Mouse (Mus musculus) hindbrain, embryonic 14.5 days (tissue): Measurements from ENCODE around the gene Ostf1. TPM values are rescaled to one million over a fixed set of nuclear protein-coding genes. Genes with fewer than 3 reads are reported as not detected.

ENCODE experiments used
- ATAC-seq: fragments of 200-750 bp; cut with Nextera tagmentation; 2 replicates; pipeline ENCODE4 v1.8.0; 2017; ENCODE audit warnings: moderate number of reproducible peaks, mild to moderate bottlenecking, moderate TSS enrichment, moderate library complexity; ENCODE audit not compliant: low FRiP score
- DNase-seq: peaks from one replicate; pipeline ENCODE4 v3.0.0-alpha.2; 2015; ENCODE audit warnings: low spot score
- H3K27ac ChIP-seq: fragments of 300-500 bp; sonication (generic); 2 replicates; pipeline ENCODE4 v1.5.1; 2014; ENCODE audit warnings: mild to moderate bottlenecking, moderate library complexity
- H3K27me3 ChIP-seq: fragments of 300-500 bp; sonication (generic); 2 replicates; pipeline ENCODE4 v1.6.1; 2014; ENCODE audit warnings: mild to moderate bottlenecking, low read length, mixed read lengths; ENCODE audit not compliant: control insufficient read depth, insufficient read depth
- H3K36me3 ChIP-seq: fragments of 300-500 bp; sonication (generic); replicated peaks from 2 replicates; pipeline ENCODE4 v1.6.1; 2014; ENCODE audit not compliant: control insufficient read depth, insufficient read depth
- H3K4me1 ChIP-seq: fragments of 300-500 bp; sonication (generic); replicated peaks from 2 replicates; pipeline ENCODE4 v1.6.1; 2014; ENCODE audit warnings: antibody characterized with exemption, low read length, mixed read lengths; ENCODE audit not compliant: control insufficient read depth, insufficient read depth
- H3K4me2 ChIP-seq: fragments of 300-500 bp; sonication (generic); replicated peaks from 2 replicates; pipeline ENCODE4 v1.6.1; 2014; ENCODE audit warnings: mild to moderate bottlenecking, moderate library complexity
- H3K4me3 ChIP-seq: fragments of 300-500 bp; sonication (generic); replicated peaks from 2 replicates; pipeline ENCODE4 v1.5.1; 2014; ENCODE audit warnings: mild to moderate bottlenecking, low read length
- H3K9ac ChIP-seq: fragments of 300-500 bp; sonication (generic); 2 replicates; pipeline ENCODE4 v1.6.1; 2014
- H3K9me3 ChIP-seq: fragments of 300-500 bp; sonication (generic); 2 replicates; pipeline ENCODE4 v1.6.1; 2016; ENCODE audit warnings: low read length; ENCODE audit not compliant: control insufficient read depth
- WGBS: fragments of 180-500 bp; shearing (Covaris S2); extraction: QIAGEN DNeasy Blood & Tissue Kit; methylation state at CpG from one replicate; pipeline ENCODE4 v1.1.7; 2014; 5-methylcytosine and 5-hydroxymethylcytosine counted together
- polyA plus RNA-seq: library from polyadenylated mRNA; unstranded; fragments of >200 nt; fragmentation: Nextera tagmentation; extraction: Ambion mirVana; gene quantifications from 2 replicates; pipeline ENCODE4 v1.2.1, GENCODE M21; 2014

Gene Ostf1
- polyA plus RNA-seq, 1 experiment from 2014 or later: 54.3 TPM

DNA sequence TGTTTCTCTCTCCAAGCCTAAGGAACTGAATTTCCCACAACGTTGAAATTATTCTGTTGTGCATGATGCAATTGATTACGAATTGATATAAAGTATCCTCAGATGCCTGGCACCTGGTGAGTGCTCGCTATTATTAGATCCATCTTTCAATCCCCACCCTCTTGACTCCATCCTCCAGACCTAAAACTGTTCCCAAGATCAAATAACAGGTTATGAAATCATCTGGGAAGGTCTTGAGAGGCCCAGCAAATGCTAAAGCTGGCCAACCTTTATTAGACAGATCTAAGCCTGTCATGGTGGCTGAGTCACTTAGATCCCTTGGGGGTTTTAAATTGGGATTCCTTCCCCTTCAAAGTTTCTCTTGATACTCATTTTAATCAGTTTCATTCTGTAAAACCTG is 28.8 kb upstream of the Ostf1 start:
- H3K4me3 ChIP-seq: no peak overlapping the region
- no peak overlapping the region for H3K4me2 ChIP-seq
- H3K36me3 ChIP-seq: no peaks in the 10 kb centered on the region
- no peak overlapping the region for H3K9ac ChIP-seq
- WGBS: 91% methylated on average over 3 of the region's 3 CpGs
- H3K4me1 ChIP-seq: no peaks in the 10 kb centered on the region
- no peaks in the 10 kb centered on the region for H3K27me3 ChIP-seq
- H3K9me3 ChIP-seq: no peaks in the 10 kb centered on the region
- ATAC-seq (no peak), DNase-seq (no peak)
- H3K27ac ChIP-seq: no peak overlapping the region

DNA sequence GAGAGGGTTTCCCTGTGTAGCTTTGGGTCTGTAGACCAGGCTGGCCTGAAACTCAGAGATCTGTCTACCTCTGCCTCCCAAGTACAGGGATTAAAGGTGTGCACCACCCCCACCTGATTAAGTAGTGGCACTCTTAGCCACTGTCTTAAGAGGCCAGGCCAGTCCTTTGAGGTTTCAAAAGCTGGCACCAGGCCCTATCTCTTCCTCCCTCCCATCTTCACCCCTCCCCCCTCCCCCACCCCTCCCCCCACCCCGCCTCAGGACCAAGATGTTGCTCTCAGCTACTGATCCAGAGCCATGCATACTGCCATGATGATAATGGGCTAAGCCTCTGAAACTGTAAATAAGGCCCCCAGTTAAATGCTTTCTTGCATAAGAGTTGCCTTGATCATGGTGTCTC is 27.7 kb upstream of the Ostf1 start:
- DNase-seq: no peak
- no peaks in the 10 kb centered on the region for H3K4me1 ChIP-seq
- H3K4me3 ChIP-seq: no peak overlapping the region
- H3K9ac ChIP-seq: no peak overlapping the region
- no peak overlapping the region for H3K4me2 ChIP-seq
- no peaks in the 10 kb centered on the region for H3K36me3 ChIP-seq
- no peaks in the 10 kb centered on the region for H3K27me3 ChIP-seq
- no peak for ATAC-seq
- no peaks in the 10 kb centered on the region for H3K9me3 ChIP-seq
- WGBS: 67% methylated on average over 1 of the region's 1 CpGs
- H3K27ac ChIP-seq: no peak overlapping the region

- H3K4me3 ChIP-seq: no peak overlapping the region
- H3K36me3 ChIP-seq: no peaks in the 10 kb centered on the region
- H3K9me3 ChIP-seq: no peaks in the 10 kb centered on the region
- no peak overlapping the region for H3K4me2 ChIP-seq
- H3K4me1 ChIP-seq: no peaks in the 10 kb centered on the region
- WGBS: 77% methylated on average over 4 of the region's 4 CpGs
- DNase-seq: no peak
- no peak overlapping the region for H3K9ac ChIP-seq
- no peaks in the 10 kb centered on the region for H3K27me3 ChIP-seq
- ATAC-seq: no peak
- H3K27ac ChIP-seq: no peak overlapping the region
Measured at GRCm38 (mm10) chr19:18658473-18658872, 26.9 kb upstream of the Ostf1 start.

- no peak overlapping the region for H3K4me3 ChIP-seq
- DNase-seq (no peak), ATAC-seq (no peak)
- H3K27ac ChIP-seq: no peak overlapping the region
- H3K4me2 ChIP-seq: no peak overlapping the region
- 86% methylated on average over 7 of the region's 7 CpGs for WGBS
- no peak overlapping the region for H3K9ac ChIP-seq
- H3K4me1 ChIP-seq: no peaks in the 10 kb centered on the region
- H3K27me3 ChIP-seq: no peaks in the 10 kb centered on the region
- no peaks in the 10 kb centered on the region for H3K36me3 ChIP-seq
- H3K9me3 ChIP-seq: no peaks in the 10 kb centered on the region
Measured at GRCm38 (mm10) chr19:18655999-18656398, 24.4 kb upstream of the Ostf1 start.

- no peak overlapping the region for H3K4me3 ChIP-seq
- H3K9me3 ChIP-seq: no peaks in the 10 kb centered on the region
- no peak for DNase-seq
- H3K4me2 ChIP-seq: no peak overlapping the region
- H3K36me3 ChIP-seq: no peaks in the 10 kb centered on the region
- ATAC-seq: no peak
- no peaks in the 10 kb centered on the region for H3K27me3 ChIP-seq
- 84% methylated on average over 5 of the region's 5 CpGs for WGBS
- no peak overlapping the region for H3K27ac ChIP-seq
- no peak overlapping the region for H3K9ac ChIP-seq
- no peaks in the 10 kb centered on the region for H3K4me1 ChIP-seq
Measured at GRCm38 (mm10) chr19:18654984-18655383, 23.4 kb upstream of the Ostf1 start.

GRCm38 (mm10) chr19:18654330-18654729 is 22.7 kb upstream of the Ostf1 start:
- Histone ChIP-seq H3K27me3 (no peaks in the 10 kb centered on the region), H3K9ac (no peak overlapping the region), H3K4me3 (no peak overlapping the region), H3K36me3 (no peaks in the 10 kb centered on the region), H3K9me3 (no peaks in the 10 kb centered on the region), H3K4me1 (no peaks in the 10 kb centered on the region), H3K27ac (no peak overlapping the region), H3K4me2 (no peak overlapping the region)
- WGBS: 88% methylated on average over 8 of the region's 8 CpGs
- ATAC-seq (no peak), DNase-seq (no peak)

DNA sequence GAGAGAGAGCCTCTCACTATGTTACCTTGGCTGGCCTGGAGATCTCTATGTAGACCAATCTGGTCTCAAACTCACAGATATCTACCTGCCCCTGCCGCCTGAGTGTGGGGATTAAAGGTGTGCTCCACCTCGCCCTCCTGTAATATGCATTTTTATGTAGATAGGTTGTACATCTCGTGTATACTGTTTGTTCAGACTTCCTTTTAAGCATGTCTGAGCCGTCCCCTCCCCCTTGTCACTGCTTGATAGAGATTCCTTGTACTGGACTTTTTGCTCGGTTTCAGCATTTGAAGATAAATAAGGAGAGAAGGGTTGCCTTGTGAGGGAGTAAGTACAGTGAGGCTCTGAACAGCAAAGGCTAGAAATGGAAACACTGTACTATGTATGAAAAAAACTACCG is 21.4 kb upstream of the Ostf1 start:
- Histone ChIP-seq H3K4me2 (no peak overlapping the region), H3K27me3 (no peaks in the 10 kb centered on the region), H3K27ac (no peak overlapping the region), H3K9ac (no peak overlapping the region), H3K4me1 (no peaks in the 10 kb centered on the region), H3K36me3 (no peaks in the 10 kb centered on the region), H3K4me3 (no peak overlapping the region), H3K9me3 (no peaks in the 10 kb centered on the region)
- ATAC-seq (no peak), DNase-seq (no peak)
- 90% methylated on average over 6 of the region's 6 CpGs for WGBS

- no peak for ATAC-seq
Measured at GRCm38 (mm10) chr19:18652592-18652991, 21.0 kb upstream of the Ostf1 start.

GRCm38 (mm10) chr19:18650473-18650872 is 18.9 kb upstream of the Ostf1 start:
- ATAC-seq (no peak), DNase-seq (no peak)
- no peak overlapping the region for H3K4me2 ChIP-seq
- H3K4me1 ChIP-seq: no peaks in the 10 kb centered on the region
- H3K36me3 ChIP-seq: no peaks in the 10 kb centered on the region
- no peak overlapping the region for H3K27ac ChIP-seq
- H3K9ac ChIP-seq: no peak overlapping the region
- H3K27me3 ChIP-seq: no peaks in the 10 kb centered on the region
- H3K9me3 ChIP-seq: no peaks in the 10 kb centered on the region
- WGBS: 83% methylated on average over 6 of the region's 6 CpGs
- H3K4me3 ChIP-seq: no peak overlapping the region

More at GRCm38 (mm10) chr19:18652592-18652991, 21.0 kb upstream of the Ostf1 start:
- Histone ChIP-seq H3K9me3 (no peaks in the 10 kb centered on the region), H3K4me1 (no peaks in the 10 kb centered on the region), H3K27ac (no peak overlapping the region), H3K27me3 (no peaks in the 10 kb centered on the region), H3K4me3 (no peak overlapping the region), H3K4me2 (no peak overlapping the region), H3K36me3 (no peaks in the 10 kb centered on the region), H3K9ac (no peak overlapping the region)
- WGBS: 73% methylated on average over 4 of the region's 4 CpGs
- no peak for DNase-seq

DNA sequence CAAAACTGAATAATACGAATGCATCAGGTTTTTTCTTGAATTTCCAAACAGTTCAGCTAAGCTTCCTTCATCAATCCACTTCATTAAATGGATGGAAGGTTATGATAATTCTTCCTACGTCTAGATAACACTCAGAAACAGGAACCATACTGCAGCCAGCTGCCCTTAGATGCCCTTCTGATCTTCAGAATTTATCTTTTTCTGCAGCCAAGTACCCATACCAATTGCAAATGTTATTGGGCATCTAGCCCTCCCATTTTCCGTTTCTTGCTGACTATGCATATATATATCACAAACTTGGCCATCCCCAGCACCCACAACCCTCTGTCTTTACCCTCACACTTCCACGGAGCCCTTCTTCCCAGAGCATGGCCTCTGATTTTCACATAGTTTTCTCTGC is 18.3 kb upstream of the Ostf1 start:
- Histone ChIP-seq H3K9me3 (no peaks in the 10 kb centered on the region), H3K4me1 (no peaks in the 10 kb centered on the region), H3K9ac (no peak overlapping the region), H3K4me2 (no peak overlapping the region), H3K4me3 (no peak overlapping the region), H3K27me3 (no peaks in the 10 kb centered on the region), H3K36me3 (no peaks in the 10 kb centered on the region), H3K27ac (no peak overlapping the region)
- no peak for ATAC-seq
- no peak for DNase-seq
- WGBS: 83% methylated on average over 4 of the region's 4 CpGs
